Mouse (Mus musculus): ENCODE measurements around the gene Nup107. TPM values are rescaled to one million over a fixed set of nuclear protein-coding genes. Genes with fewer than 3 reads are reported as not detected.

Nup107 gene
- polyA plus RNA-seq, 1 experiment from 2014 or later: 49.8 TPM

DNA sequence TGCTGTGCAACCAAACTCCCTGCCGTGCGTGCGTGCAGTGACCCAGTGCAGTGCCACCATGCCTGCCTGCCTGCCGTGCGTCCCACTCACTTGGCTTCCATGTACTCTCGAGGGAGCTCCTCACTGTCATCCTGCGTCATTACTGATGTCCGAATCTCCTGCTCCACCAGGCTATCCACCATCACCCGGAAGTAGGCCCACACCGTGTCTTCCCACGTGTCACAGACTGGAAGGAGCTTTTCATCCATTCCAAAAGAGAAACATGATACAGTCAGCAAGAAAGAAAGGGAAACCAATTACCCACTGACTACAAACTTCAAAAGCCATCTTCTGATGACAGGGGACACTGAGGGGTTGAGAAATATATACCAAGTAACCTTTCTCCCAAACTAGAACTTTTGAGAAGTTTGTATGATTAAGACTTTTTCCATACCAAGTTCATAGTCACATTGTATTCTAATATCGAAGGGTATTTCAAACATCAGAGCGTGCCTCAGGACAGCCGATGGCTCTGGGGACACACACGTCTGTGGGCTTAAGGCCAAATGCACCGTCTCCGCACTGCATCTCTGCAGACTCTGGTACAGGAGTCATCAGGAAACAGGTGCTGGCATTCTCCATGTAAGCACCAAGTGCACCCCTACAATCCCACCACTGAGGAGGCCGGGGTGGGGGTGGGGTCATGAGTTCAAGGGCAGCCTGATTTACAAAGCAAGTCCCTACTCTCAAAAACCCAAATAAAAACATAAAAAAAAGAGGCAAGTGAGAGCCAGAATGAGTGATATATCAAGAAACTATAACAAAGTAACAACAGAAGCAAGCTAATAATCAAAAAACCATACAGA lies 22.0 kb downstream of the Nup107 start:
- no peaks in the 10 kb centered on the region for H3K27me3 ChIP-seq (ENCODE audit: control insufficient read depth, insufficient read depth, low read length)
- H3K4me1 ChIP-seq (ENCODE audit: control insufficient read depth, insufficient read depth, low read length): no peaks in the 10 kb centered on the region
- H3K4me2 ChIP-seq (ENCODE audit: low read depth, low read length): no peak overlapping the region
- H3K4me3 ChIP-seq (replicated peaks; ENCODE audit: low read length): no peak overlapping the region
- H3K9me3 ChIP-seq (replicated peaks; ENCODE audit: control insufficient read depth, low read length): no peaks in the 10 kb centered on the region
- H3K27ac ChIP-seq (ENCODE audit: low read length): no peak overlapping the region
- no peak for ATAC-seq (ENCODE audit: insufficient read depth, low FRiP score)
- WGBS: 92% methylated on average over 18 of the region's 18 CpGs
- H3K9ac ChIP-seq (ENCODE audit: low read length): no peak overlapping the region
- peaks cover 32% of the 10 kb centered on the region for H3K36me3 ChIP-seq (ENCODE audit: control insufficient read depth, insufficient read depth, low read length)

- H3K4me3 ChIP-seq (replicated peaks; ENCODE audit: low read length): no peak overlapping the region
- WGBS: 94% methylated on average over 9 of the region's 9 CpGs
Observed at GRCm38 (mm10) chr10:117769541-117770285, 22.8 kb downstream of the Nup107 start.

DNA sequence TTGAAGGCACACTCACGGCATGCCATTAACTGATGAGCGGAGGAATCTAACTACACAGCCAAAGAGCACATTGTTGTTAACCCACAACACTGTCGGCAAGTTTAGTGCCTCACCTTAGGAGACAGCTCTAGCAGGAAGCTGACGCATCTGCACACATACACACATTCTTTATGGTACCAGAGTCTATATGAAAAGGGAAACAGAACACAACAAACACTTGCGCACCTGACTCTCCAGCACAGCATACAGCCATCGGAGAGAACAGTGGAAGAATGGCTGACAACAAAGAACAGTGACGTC lies 24.4 kb downstream of the Nup107 start:
- 88% methylated on average over 7 of the region's 7 CpGs for WGBS
- ATAC-seq (ENCODE audit: insufficient read depth, low FRiP score): no peak
- Histone ChIP-seq H3K27me3 (ENCODE audit: control insufficient read depth, insufficient read depth, low read length) (no peaks in the 10 kb centered on the region), H3K27ac (ENCODE audit: low read length) (no peak overlapping the region), H3K4me2 (ENCODE audit: low read depth, low read length) (no peak overlapping the region), H3K4me1 (ENCODE audit: control insufficient read depth, insufficient read depth, low read length) (no peaks in the 10 kb centered on the region), H3K4me3 (replicated peaks; ENCODE audit: low read length) (no peak overlapping the region), H3K36me3 (ENCODE audit: control insufficient read depth, insufficient read depth, low read length) (peaks cover 23% of the 10 kb centered on the region), H3K9ac (ENCODE audit: low read length) (no peak overlapping the region), H3K9me3 (replicated peaks; ENCODE audit: control insufficient read depth, low read length) (no peaks in the 10 kb centered on the region)

More at GRCm38 (mm10) chr10:117769541-117770285, 22.8 kb downstream of the Nup107 start:
- no peak for ATAC-seq (ENCODE audit: insufficient read depth, low FRiP score)
- H3K4me1 ChIP-seq (ENCODE audit: control insufficient read depth, insufficient read depth, low read length): no peaks in the 10 kb centered on the region
- H3K27ac ChIP-seq (ENCODE audit: low read length): no peak overlapping the region
- H3K27me3 ChIP-seq (ENCODE audit: control insufficient read depth, insufficient read depth, low read length): no peaks in the 10 kb centered on the region
- no peak overlapping the region for H3K9ac ChIP-seq (ENCODE audit: low read length)
- H3K4me2 ChIP-seq (ENCODE audit: low read depth, low read length): no peak overlapping the region
- H3K9me3 ChIP-seq (replicated peaks; ENCODE audit: control insufficient read depth, low read length): no peaks in the 10 kb centered on the region
- peaks cover 33% of the 10 kb centered on the region for H3K36me3 ChIP-seq (ENCODE audit: control insufficient read depth, insufficient read depth, low read length)

DNA sequence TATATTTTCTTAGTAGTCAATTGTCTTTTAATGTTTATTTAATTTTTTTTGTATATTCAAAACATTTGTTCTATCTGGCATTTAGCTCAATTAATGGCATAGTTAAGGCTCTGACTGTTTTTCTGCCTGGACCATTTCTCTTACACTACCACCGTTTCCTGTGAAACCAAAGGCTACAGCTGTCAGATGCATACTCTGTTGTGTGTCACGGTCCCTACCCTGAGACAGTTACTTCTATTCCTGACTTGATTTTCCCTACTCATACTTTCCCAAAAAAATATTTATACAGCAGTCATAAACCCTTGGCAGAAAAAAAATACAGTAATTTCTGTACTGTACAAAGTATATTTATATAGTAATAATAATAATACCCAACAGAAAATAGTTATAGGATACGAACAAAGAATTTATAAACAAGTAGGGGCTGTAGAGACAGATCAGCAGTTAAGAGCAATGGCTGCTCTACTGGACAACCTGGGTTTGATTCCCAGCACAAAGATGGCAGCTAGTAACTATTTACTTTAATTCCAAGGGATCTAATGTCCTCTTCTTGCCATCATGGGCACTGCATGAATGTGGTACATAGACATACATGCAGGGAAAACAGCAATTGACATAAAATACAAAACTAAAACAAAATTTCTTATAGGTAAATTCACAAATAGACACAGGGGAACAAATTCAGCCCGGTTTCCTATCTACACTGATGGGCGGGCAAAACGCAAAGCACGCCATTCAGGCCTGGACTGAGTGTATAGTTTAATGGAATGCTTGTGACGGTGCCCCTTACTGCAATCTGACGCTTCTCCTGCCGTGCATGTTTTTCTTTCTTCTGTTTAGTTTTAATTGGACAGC lies 25.0 kb downstream of the Nup107 start:
- no peaks in the 10 kb centered on the region for H3K27me3 ChIP-seq (ENCODE audit: control insufficient read depth, insufficient read depth, low read length)
- H3K9me3 ChIP-seq (replicated peaks; ENCODE audit: control insufficient read depth, low read length): no peaks in the 10 kb centered on the region
- H3K4me3 ChIP-seq (replicated peaks; ENCODE audit: low read length): no peak overlapping the region
- no peak for ATAC-seq (ENCODE audit: insufficient read depth, low FRiP score)
- no peaks in the 10 kb centered on the region for H3K4me1 ChIP-seq (ENCODE audit: control insufficient read depth, insufficient read depth, low read length)
- no peak overlapping the region for H3K4me2 ChIP-seq (ENCODE audit: low read depth, low read length)
- H3K36me3 ChIP-seq (ENCODE audit: control insufficient read depth, insufficient read depth, low read length): peaks cover 20% of the 10 kb centered on the region
- 89% methylated on average over 10 of the region's 10 CpGs for WGBS
- no peak overlapping the region for H3K9ac ChIP-seq (ENCODE audit: low read length)
- no peak overlapping the region for H3K27ac ChIP-seq (ENCODE audit: low read length)

DNA sequence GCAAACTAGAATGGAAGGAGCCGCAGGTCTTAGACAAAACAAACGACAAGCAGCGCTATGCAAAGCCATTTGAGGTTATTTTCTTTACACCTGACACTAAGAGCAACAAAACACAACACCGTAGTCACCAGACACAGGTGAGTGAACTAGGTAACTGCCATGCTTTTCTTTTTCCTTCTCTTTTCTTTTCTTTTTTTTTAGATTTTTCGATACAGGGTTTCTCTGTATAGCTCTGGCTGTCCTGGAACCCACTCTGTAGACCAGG lies 25.7 kb downstream of the Nup107 start:
- Histone ChIP-seq H3K9ac (ENCODE audit: low read length) (no peak overlapping the region), H3K9me3 (replicated peaks; ENCODE audit: control insufficient read depth, low read length) (no peaks in the 10 kb centered on the region), H3K36me3 (ENCODE audit: control insufficient read depth, insufficient read depth, low read length) (peaks cover 18% of the 10 kb centered on the region), H3K4me1 (ENCODE audit: control insufficient read depth, insufficient read depth, low read length) (no peaks in the 10 kb centered on the region), H3K27ac (ENCODE audit: low read length) (no peak overlapping the region), H3K4me2 (ENCODE audit: low read depth, low read length) (no peak overlapping the region), H3K27me3 (ENCODE audit: control insufficient read depth, insufficient read depth, low read length) (no peaks in the 10 kb centered on the region), H3K4me3 (replicated peaks; ENCODE audit: low read length) (no peak overlapping the region)
- ATAC-seq (ENCODE audit: insufficient read depth, low FRiP score): no peak
- 93% methylated on average over 5 of the region's 5 CpGs for WGBS

DNA sequence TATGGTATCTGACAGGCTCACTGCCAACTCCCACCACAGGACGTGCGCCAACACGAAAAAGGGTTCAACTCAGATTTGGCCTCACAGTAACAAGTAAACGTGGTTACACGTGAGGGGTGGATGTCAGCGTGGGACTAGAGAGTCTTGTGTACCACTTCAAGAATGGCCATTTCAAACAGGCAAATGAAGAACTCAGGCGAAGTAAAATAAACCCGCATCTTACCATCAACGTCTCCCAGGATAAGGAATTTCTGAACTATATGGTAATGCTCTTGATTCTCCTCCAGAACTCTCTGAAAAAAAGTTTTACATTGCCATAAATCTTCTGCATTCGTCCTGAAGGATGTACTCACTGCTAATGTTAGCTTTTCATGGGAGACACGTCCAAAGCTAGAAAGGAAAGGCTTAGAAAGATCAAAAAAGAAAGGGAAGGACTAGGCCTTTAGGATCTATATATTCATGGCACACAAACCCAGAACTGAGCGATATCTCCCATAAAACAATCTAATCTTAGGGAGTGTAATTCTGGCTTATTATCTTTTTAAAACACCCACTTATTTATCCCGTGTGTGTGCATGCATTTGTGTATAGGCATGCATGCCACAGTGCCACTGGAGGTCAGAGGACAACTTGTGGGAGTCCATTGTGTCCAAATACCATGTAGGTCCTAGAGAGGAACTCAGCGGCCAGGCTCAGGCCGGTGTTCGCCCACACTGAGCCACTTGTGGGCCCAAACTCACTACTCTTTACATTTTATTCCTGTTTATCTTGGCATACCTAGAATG lies 26.2 kb downstream of the Nup107 start:
- Histone ChIP-seq H3K36me3 (ENCODE audit: control insufficient read depth, insufficient read depth, low read length) (peaks cover 24% of the 10 kb centered on the region), H3K9me3 (replicated peaks; ENCODE audit: control insufficient read depth, low read length) (no peaks in the 10 kb centered on the region), H3K4me1 (ENCODE audit: control insufficient read depth, insufficient read depth, low read length) (no peaks in the 10 kb centered on the region), H3K9ac (ENCODE audit: low read length) (no peak overlapping the region), H3K4me2 (ENCODE audit: low read depth, low read length) (no peak overlapping the region), H3K4me3 (replicated peaks; ENCODE audit: low read length) (no peak overlapping the region), H3K27me3 (ENCODE audit: control insufficient read depth, insufficient read depth, low read length) (no peaks in the 10 kb centered on the region), H3K27ac (ENCODE audit: low read length) (no peak overlapping the region)
- ATAC-seq (ENCODE audit: insufficient read depth, low FRiP score): no peak
- WGBS: 88% methylated on average over 16 of the region's 16 CpGs

- WGBS: 92% methylated on average over 11 of the region's 11 CpGs
- H3K27ac ChIP-seq (ENCODE audit: low read length): no peak overlapping the region
Observed at GRCm38 (mm10) chr10:117765116-117765894, 27.2 kb downstream of the Nup107 start.

DNA sequence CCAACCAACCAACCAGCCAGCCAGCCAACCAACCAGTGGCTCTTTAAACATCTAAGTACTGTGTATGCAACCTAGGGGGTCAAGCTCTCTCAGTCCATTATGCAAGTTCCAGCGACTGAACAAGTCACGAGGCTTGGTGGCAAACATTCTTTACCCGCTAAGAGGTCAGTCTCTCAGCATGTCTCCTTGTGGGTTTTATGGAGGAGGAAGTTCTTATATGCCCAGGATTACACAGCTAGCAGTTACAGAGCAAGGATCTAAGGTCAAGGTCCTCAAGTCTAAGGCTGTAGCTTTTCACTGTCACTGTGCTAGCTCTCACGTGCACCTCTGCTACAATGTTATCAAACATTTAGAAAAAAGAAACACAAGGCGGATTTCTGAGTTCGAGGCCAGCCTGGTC lies 27.9 kb downstream of the Nup107 start:
- no peak overlapping the region for H3K4me2 ChIP-seq (ENCODE audit: low read depth, low read length)
- ATAC-seq (ENCODE audit: insufficient read depth, low FRiP score): no peak
- H3K9ac ChIP-seq (ENCODE audit: low read length): no peak overlapping the region
- 84% methylated on average over 6 of the region's 6 CpGs for WGBS
- H3K4me1 ChIP-seq (ENCODE audit: control insufficient read depth, insufficient read depth, low read length): no peaks in the 10 kb centered on the region
- H3K36me3 ChIP-seq (ENCODE audit: control insufficient read depth, insufficient read depth, low read length): peaks cover 33% of the 10 kb centered on the region
- H3K27me3 ChIP-seq (ENCODE audit: control insufficient read depth, insufficient read depth, low read length): no peaks in the 10 kb centered on the region
- H3K9me3 ChIP-seq (replicated peaks; ENCODE audit: control insufficient read depth, low read length): no peaks in the 10 kb centered on the region
- no peak overlapping the region for H3K27ac ChIP-seq (ENCODE audit: low read length)
- H3K4me3 ChIP-seq (replicated peaks; ENCODE audit: low read length): no peak overlapping the region

More at GRCm38 (mm10) chr10:117765116-117765894, 27.2 kb downstream of the Nup107 start:
- Histone ChIP-seq H3K36me3 (ENCODE audit: control insufficient read depth, insufficient read depth, low read length) (peaks cover 33% of the 10 kb centered on the region), H3K9me3 (replicated peaks; ENCODE audit: control insufficient read depth, low read length) (no peaks in the 10 kb centered on the region), H3K27me3 (ENCODE audit: control insufficient read depth, insufficient read depth, low read length) (no peaks in the 10 kb centered on the region), H3K4me2 (ENCODE audit: low read depth, low read length) (no peak overlapping the region), H3K4me1 (ENCODE audit: control insufficient read depth, insufficient read depth, low read length) (no peaks in the 10 kb centered on the region), H3K4me3 (replicated peaks; ENCODE audit: low read length) (no peak overlapping the region), H3K9ac (ENCODE audit: low read length) (no peak overlapping the region)
- ATAC-seq (ENCODE audit: insufficient read depth, low FRiP score): no peak
